Mouse (Mus musculus) hindbrain, embryonic 14.5 days (tissue): ENCODE data around the gene Patl1. TPM values are rescaled to one million over a fixed set of nuclear protein-coding genes. Genes with fewer than 3 reads are reported as not detected.
"Not testable (repeated sequence)": the region's sequence is repeated elsewhere in the genome, so short reads cannot be mapped to it uniquely, and the experiment has no call there.

Source experiments
- ATAC-seq: fragments of 200-750 bp; cut with Nextera tagmentation; 2 replicates; pipeline ENCODE4 v1.8.0; 2017; ENCODE audit warnings: moderate number of reproducible peaks, mild to moderate bottlenecking, moderate TSS enrichment, moderate library complexity; ENCODE audit not compliant: low FRiP score
- DNase-seq: peaks from one replicate; pipeline ENCODE4 v3.0.0-alpha.2; 2015; ENCODE audit warnings: low spot score
- H3K27ac ChIP-seq: fragments of 300-500 bp; sonication (generic); 2 replicates; pipeline ENCODE4 v1.5.1; 2014; ENCODE audit warnings: mild to moderate bottlenecking, moderate library complexity
- H3K27me3 ChIP-seq: fragments of 300-500 bp; sonication (generic); 2 replicates; pipeline ENCODE4 v1.6.1; 2014; ENCODE audit warnings: mild to moderate bottlenecking, low read length, mixed read lengths; ENCODE audit not compliant: control insufficient read depth, insufficient read depth
- H3K36me3 ChIP-seq: fragments of 300-500 bp; sonication (generic); replicated peaks from 2 replicates; pipeline ENCODE4 v1.6.1; 2014; ENCODE audit not compliant: control insufficient read depth, insufficient read depth
- H3K4me1 ChIP-seq: fragments of 300-500 bp; sonication (generic); replicated peaks from 2 replicates; pipeline ENCODE4 v1.6.1; 2014; ENCODE audit warnings: antibody characterized with exemption, low read length, mixed read lengths; ENCODE audit not compliant: control insufficient read depth, insufficient read depth
- H3K4me2 ChIP-seq: fragments of 300-500 bp; sonication (generic); replicated peaks from 2 replicates; pipeline ENCODE4 v1.6.1; 2014; ENCODE audit warnings: mild to moderate bottlenecking, moderate library complexity
- H3K4me3 ChIP-seq: fragments of 300-500 bp; sonication (generic); replicated peaks from 2 replicates; pipeline ENCODE4 v1.5.1; 2014; ENCODE audit warnings: mild to moderate bottlenecking, low read length
- H3K9ac ChIP-seq: fragments of 300-500 bp; sonication (generic); 2 replicates; pipeline ENCODE4 v1.6.1; 2014
- H3K9me3 ChIP-seq: fragments of 300-500 bp; sonication (generic); 2 replicates; pipeline ENCODE4 v1.6.1; 2016; ENCODE audit warnings: low read length; ENCODE audit not compliant: control insufficient read depth
- WGBS: fragments of 180-500 bp; shearing (Covaris S2); extraction: QIAGEN DNeasy Blood & Tissue Kit; methylation state at CpG from one replicate; pipeline ENCODE4 v1.1.7; 2014; 5-methylcytosine and 5-hydroxymethylcytosine counted together
- microRNA-seq: library from miRNA; unstranded; fragments of <30 nt; microRNA quantifications from one replicate; pipeline ENCODE4, GENCODE M21; 2016
- polyA plus RNA-seq: library from polyadenylated mRNA; unstranded; fragments of >200 nt; fragmentation: Nextera tagmentation; extraction: Ambion mirVana; gene quantifications from 2 replicates; pipeline ENCODE4 v1.2.1, GENCODE M21; 2014

The Patl1 gene
- polyA plus RNA-seq, 1 experiment from 2014 or later: 19.3 TPM

DNA sequence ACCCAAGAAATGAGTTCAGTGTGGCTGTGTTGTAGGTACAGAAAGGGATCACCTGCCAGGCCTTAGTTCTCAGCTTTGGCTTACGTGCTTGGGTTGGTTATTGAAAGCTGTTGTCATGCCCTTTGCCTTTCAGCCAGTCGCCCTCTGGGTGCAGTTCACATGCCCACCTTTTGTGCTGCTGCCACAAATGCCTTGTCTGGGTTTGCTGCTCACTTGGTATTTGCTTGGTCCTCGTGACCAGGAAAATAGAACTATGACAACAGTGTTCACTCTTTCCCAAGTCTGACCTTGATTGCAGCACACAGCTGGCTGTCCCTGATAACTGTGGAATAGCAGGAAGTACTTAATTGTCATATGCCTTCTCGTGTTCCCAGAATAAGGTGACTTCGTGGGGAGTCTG is 65.2 kb downstream of the Patl1 start:
- Histone ChIP-seq H3K4me1 (no peaks in the 10 kb centered on the region), H3K4me3 (no peak overlapping the region), H3K27me3 (no peaks in the 10 kb centered on the region), H3K36me3 (peaks cover 99% of the 10 kb centered on the region), H3K9me3 (no peaks in the 10 kb centered on the region), H3K4me2 (no peak overlapping the region), H3K9ac (no peak overlapping the region), H3K27ac (no peak overlapping the region)
- DNase-seq (no peak), ATAC-seq (no peak)
- WGBS: 90% methylated on average over 5 of the region's 5 CpGs

GRCm38 (mm10) chr19:11980471-11980870 is 68.3 kb downstream of the Patl1 start:
- peaks cover 98% of the 10 kb centered on the region for H3K36me3 ChIP-seq
- H3K9me3 ChIP-seq: no peaks in the 10 kb centered on the region
- ATAC-seq: no peak
- no peak overlapping the region for H3K27ac ChIP-seq
- H3K27me3 ChIP-seq: no peaks in the 10 kb centered on the region
- no peak overlapping the region for H3K4me3 ChIP-seq
- DNase-seq: no peak
- H3K4me2 ChIP-seq: no peak overlapping the region
- no peak overlapping the region for H3K9ac ChIP-seq
- WGBS: 93% methylated on average over 4 of the region's 4 CpGs
- H3K4me1 ChIP-seq: no peaks in the 10 kb centered on the region

- DNase-seq, H3K4me2 ChIP-seq, ATAC-seq, H3K27me3 ChIP-seq, H3K9ac ChIP-seq, H3K4me1 ChIP-seq, H3K27ac ChIP-seq, H3K9me3 ChIP-seq, H3K4me3 ChIP-seq: not testable (repeated sequence)
- 81% methylated on average over 5 of the region's 5 CpGs for whole genome bisulfite sequencing
- H3K36me3 ChIP-seq: peaks cover 99% of the 10 kb centered on the region
Observed at GRCm38 (mm10) chr19:11984614-11985013, 72.4 kb downstream of the Patl1 start.

GRCm38 (mm10) chr19:11987841-11988240 is 75.6 kb downstream of the Patl1 start:
- no peaks in the 10 kb centered on the region for H3K9me3 ChIP-seq
- H3K4me3 ChIP-seq: no peak overlapping the region
- no peak overlapping the region for H3K9ac ChIP-seq
- DNase-seq (no peak), ATAC-seq (no peak)
- no peak overlapping the region for H3K4me2 ChIP-seq
- 95% methylated on average over 3 of the region's 3 CpGs for WGBS
- no peak overlapping the region for H3K27ac ChIP-seq
- H3K36me3 ChIP-seq: peaks cover 99% of the 10 kb centered on the region
- no peaks in the 10 kb centered on the region for H3K27me3 ChIP-seq
- H3K4me1 ChIP-seq: no peaks in the 10 kb centered on the region

DNA sequence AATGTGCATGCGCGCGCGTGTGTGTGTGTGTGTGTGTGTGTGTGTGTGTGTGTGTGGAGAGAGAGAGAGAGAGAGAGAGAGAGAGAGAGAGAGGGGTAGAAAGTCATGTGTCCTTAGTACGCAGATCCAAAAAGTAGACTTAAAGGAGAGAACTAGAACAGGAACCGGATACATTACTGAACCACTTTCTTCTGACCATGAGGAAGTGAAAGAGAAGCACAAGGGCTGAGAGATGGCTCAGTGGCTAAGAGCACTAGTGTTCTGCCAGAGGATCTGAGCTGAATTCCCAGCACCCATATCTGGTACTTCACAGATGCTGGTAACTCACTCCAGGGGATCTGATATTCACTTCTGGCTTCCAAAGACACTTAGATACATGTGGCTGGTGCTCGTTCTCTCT is 77.1 kb downstream of the Patl1 start:
- H3K4me1 ChIP-seq: no peaks in the 10 kb centered on the region
- WGBS: 98% methylated on average over 7 of the region's 7 CpGs
- H3K36me3 ChIP-seq: peaks cover 98% of the 10 kb centered on the region
- ATAC-seq (no peak), DNase-seq (no peak)
- no peaks in the 10 kb centered on the region for H3K27me3 ChIP-seq
- no peaks in the 10 kb centered on the region for H3K9me3 ChIP-seq
- no peak overlapping the region for H3K27ac ChIP-seq
- H3K4me2 ChIP-seq: no peak overlapping the region
- H3K4me3 ChIP-seq: no peak overlapping the region
- no peak overlapping the region for H3K9ac ChIP-seq

DNA sequence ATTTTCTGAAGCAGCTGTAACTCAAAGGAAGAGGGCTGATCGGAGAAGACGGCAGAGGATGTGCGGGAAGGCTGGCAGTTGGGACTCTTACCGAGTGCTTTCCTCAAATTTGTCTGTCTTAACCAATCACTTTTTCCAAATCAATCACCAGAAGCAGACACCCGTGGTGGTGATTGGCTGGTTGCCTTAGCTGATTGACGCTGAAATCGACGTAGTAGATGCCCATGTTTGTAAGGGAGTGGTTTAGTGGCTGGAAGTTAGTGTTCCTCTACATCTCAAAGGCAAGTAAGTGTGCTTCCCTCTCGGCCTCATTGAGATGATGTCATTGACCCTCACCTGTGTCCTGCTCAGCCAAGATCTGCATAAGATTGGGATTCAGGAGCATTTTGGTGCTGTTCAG is 79.8 kb downstream of the Patl1 start:
- Histone ChIP-seq H3K9ac (no peak overlapping the region), H3K4me2 (no peak overlapping the region), H3K27ac (no peak overlapping the region), H3K4me3 (no peak overlapping the region), H3K4me1 (no peaks in the 10 kb centered on the region), H3K36me3 (peaks cover 86% of the 10 kb centered on the region), H3K27me3 (no peaks in the 10 kb centered on the region), H3K9me3 (no peaks in the 10 kb centered on the region)
- ATAC-seq (no peak), DNase-seq (no peak)
- WGBS: 95% methylated on average over 9 of the region's 9 CpGs

DNA sequence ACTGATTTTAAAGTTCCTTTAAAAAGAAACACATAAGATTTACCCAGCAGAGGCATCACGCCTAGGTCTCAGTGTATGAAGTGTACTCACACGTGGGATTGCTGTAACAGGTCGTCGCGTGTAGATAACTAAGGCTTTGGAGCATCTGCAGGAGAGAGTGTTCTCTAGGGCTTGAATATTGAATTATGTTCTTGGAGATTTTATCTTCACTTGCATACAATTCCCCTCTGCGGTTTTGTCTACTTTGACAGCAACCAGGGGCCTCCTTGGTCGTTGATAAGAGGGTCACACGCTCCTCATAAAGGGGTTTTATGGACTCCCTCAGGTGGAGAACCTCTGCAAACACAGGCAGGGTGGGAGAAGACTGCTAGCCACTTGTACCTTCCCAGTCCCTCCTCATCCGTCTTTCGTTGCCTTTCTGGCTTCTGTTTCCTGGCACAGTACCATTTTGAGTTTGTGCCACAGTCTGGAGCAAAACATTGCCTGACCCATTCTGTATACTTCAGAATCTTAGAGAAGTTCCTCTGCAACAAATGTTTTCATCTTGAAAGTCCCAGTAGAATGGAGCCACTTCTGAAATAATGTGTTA is 80.3 kb downstream of the Patl1 start:
- no peak overlapping the region for H3K9ac ChIP-seq
- H3K4me2 ChIP-seq: no peak overlapping the region
- H3K9me3 ChIP-seq: no peaks in the 10 kb centered on the region
- H3K4me3 ChIP-seq: no peak overlapping the region
- ATAC-seq (no peak), DNase-seq (no peak)
- no peaks in the 10 kb centered on the region for H3K27me3 ChIP-seq
- H3K4me1 ChIP-seq: no peaks in the 10 kb centered on the region
- H3K27ac ChIP-seq: no peak overlapping the region
- H3K36me3 ChIP-seq: peaks cover 81% of the 10 kb centered on the region
- WGBS: 97% methylated on average over 10 of the region's 10 CpGs

Small RNAs within 50 kb of the gene (microRNA-seq; reads per million reads assigned to microRNA genes)
- gene Mir6994: 6.8 reads per million, percentile 26 among the genes with 10 or more reads in this experiment

Other genes starting within 250 kb of the Patl1 start
- not detected in 2 replicates for gene Oosp1, start 221.2 kb upstream of the Patl1 start, polyA plus RNA-seq
- gene Oosp3, start 215.3 kb upstream of the Patl1 start, polyA plus RNA-seq: not detected in 2 replicates
- not detected in 2 replicates for gene Gif, start 164.8 kb upstream of the Patl1 start, polyA plus RNA-seq
- 50.8 and 53.1 TPM in 2 replicates for gene Mrpl16, start 142.0 kb upstream of the Patl1 start, polyA plus RNA-seq
- gene Stx3, start 93.0 kb upstream of the Patl1 start, polyA plus RNA-seq: 20.3 and 20.6 TPM in 2 replicates
- 0.08 TPM in 1 of 2 replicates, not detected in the other for gene Olfr1417, start 73.2 kb upstream of the Patl1 start, polyA plus RNA-seq
- not detected in 2 replicates for gene Olfr1418, start 51.3 kb upstream of the Patl1 start, polyA plus RNA-seq
- not detected in 2 replicates for gene Olfr1419, start 37.3 kb upstream of the Patl1 start, polyA plus RNA-seq
- 0.07 TPM in 1 of 2 replicates, not detected in the other for gene Olfr1420, start 25.8 kb upstream of the Patl1 start, polyA plus RNA-seq
- gene Osbp, start 53.5 kb downstream of the Patl1 start, polyA plus RNA-seq: 6.6 and 6.9 TPM in 2 replicates
- gene Olfr1423, start 128.9 kb downstream of the Patl1 start, polyA plus RNA-seq: not detected in 2 replicates
- not detected in 2 replicates for gene Olfr1424, start 150.3 kb downstream of the Patl1 start, polyA plus RNA-seq
- gene Olfr1425, start 165.3 kb downstream of the Patl1 start, polyA plus RNA-seq: not detected in 2 replicates
- gene Olfr1426, start 179.6 kb downstream of the Patl1 start, polyA plus RNA-seq: not detected in 2 replicates
- gene Olfr1427, start 190.9 kb downstream of the Patl1 start, polyA plus RNA-seq: not detected in 2 replicates
- not detected in 2 replicates for gene Olfr1428, start 203.5 kb downstream of the Patl1 start, polyA plus RNA-seq
- gene Olfr76, start 210.8 kb downstream of the Patl1 start, polyA plus RNA-seq: not detected in 2 replicates